Mouse (Mus musculus): ENCODE measurements around the gene Zfp64. TPM values are rescaled to one million over a fixed set of nuclear protein-coding genes. Genes with fewer than 3 reads are reported as not detected.

Gene Zfp64
- polyA plus RNA-seq, 1 experiment from 2014 or later, result 39.0 TPM

DNA sequence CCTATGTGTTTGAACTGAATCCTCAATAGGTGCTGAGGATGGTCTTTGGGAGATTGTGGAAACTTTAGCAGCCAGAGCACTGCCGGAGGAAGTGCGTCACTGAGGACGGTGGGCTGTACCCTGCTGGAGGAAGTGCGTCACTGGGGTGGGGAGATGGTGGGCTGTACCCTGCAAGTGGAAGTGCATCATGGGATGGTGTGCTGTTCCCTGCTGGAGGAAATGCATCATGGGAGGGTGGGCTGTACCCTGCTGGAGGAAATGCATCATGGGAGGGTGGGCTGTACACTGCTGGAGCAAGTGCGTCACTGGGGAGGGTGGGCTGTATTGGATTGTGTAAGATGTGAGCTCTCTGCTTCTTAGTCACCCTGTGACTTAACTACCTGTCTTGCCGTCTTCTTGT, 25.5 kb upstream of the Zfp64 start:
- Histone ChIP-seq H3K4me2 (ENCODE audit: low read depth, low read length) (no peak overlapping the region), H3K27me3 (replicated peaks; ENCODE audit: control insufficient read depth, insufficient read depth, low read length) (no peaks in the 10 kb centered on the region), H3K9ac (ENCODE audit: low read depth, low read length) (no peak overlapping the region), H3K9me3 (ENCODE audit: control insufficient read depth, low read length) (peaks cover 4% of the 10 kb centered on the region; the same call in 1 of the 2 replicates), H3K36me3 (ENCODE audit: control insufficient read depth, insufficient read depth, low read length) (no peaks in the 10 kb centered on the region), H3K4me3 (ENCODE audit: low read depth, low read length) (0 out of 2 replicates have a peak overlapping the region, but pooled peaks have one; percentile 3), H3K4me1 (ENCODE audit: control insufficient read depth, insufficient read depth, low read length) (no peaks in the 10 kb centered on the region), H3K27ac (replicated peaks; ENCODE audit: low read depth, low read length) (no peak overlapping the region)
- DNase-seq (ENCODE audit: low spot score) (peak; percentile 78), ATAC-seq (ENCODE audit: low read depth) (peak; percentile 89)
- 64% methylated on average over 6 of the region's 6 CpGs for WGBS

DNA sequence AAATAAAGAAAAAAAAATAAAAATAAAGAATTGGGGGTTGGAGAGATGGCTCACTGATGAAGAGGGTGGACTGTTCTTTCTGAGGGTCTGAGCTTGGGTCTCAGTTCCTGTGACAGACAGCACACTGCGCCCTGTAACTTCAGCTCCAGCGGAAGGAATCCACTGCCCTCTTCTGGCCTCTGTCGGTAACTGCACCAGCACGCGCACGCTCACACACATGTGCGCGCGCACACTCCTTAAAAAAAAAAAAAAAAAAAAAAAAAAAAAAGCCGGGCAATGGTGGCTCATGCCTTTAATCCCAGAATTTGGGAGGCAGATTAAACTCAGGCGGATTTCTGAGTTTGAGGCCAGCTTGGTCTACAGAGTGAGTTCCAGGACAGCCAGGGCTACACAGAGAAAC, 24.4 kb upstream of the Zfp64 start:
- Histone ChIP-seq H3K9ac (ENCODE audit: low read depth, low read length) (no peak overlapping the region), H3K27me3 (replicated peaks; ENCODE audit: control insufficient read depth, insufficient read depth, low read length) (no peaks in the 10 kb centered on the region), H3K36me3 (ENCODE audit: control insufficient read depth, insufficient read depth, low read length) (no peaks in the 10 kb centered on the region), H3K9me3 (ENCODE audit: control insufficient read depth, low read length) (peaks cover 4% of the 10 kb centered on the region; the same call in 1 of the 2 replicates), H3K27ac (replicated peaks; ENCODE audit: low read depth, low read length) (no peak overlapping the region), H3K4me3 (ENCODE audit: low read depth, low read length) (no peak overlapping the region), H3K4me2 (ENCODE audit: low read depth, low read length) (no peak overlapping the region), H3K4me1 (ENCODE audit: control insufficient read depth, insufficient read depth, low read length) (no peaks in the 10 kb centered on the region)
- WGBS, result 62% methylated on average over 11 of the region's 11 CpGs
- ATAC-seq (ENCODE audit: low read depth) (no peak), DNase-seq (ENCODE audit: low spot score) (no peak)

DNA sequence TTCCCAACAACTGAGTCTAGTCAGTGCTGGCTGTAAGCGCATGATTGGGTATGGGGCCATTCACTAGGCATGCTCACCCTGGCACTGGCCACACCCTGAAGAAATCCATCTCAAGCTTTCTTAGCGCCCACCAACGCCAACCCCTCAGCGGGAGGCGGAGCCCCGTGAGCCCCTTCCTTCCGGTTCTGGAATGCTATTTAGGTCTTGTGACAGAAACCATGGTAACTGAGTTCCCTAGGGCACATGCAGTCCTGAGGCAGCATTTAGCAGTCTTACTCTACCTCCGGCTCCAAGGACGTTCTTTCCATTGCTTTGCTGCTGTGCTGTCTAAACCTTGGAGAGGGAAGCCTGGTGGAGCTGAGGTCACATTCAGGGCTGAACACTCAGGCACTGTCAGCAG, 22.6 kb upstream of the Zfp64 start:
- Histone ChIP-seq H3K9ac (ENCODE audit: low read depth, low read length) (no peak overlapping the region), H3K4me1 (ENCODE audit: control insufficient read depth, insufficient read depth, low read length) (no peaks in the 10 kb centered on the region), H3K9me3 (ENCODE audit: control insufficient read depth, low read length) (peaks cover 4% of the 10 kb centered on the region; the same call in 1 of the 2 replicates), H3K27ac (replicated peaks; ENCODE audit: low read depth, low read length) (no peak overlapping the region), H3K4me3 (ENCODE audit: low read depth, low read length) (no peak overlapping the region), H3K27me3 (replicated peaks; ENCODE audit: control insufficient read depth, insufficient read depth, low read length) (no peaks in the 10 kb centered on the region), H3K4me2 (ENCODE audit: low read depth, low read length) (no peak overlapping the region), H3K36me3 (ENCODE audit: control insufficient read depth, insufficient read depth, low read length) (no peaks in the 10 kb centered on the region)
- DNase-seq (ENCODE audit: low spot score) (peak; percentile 54), ATAC-seq (ENCODE audit: low read depth) (no peak)
- WGBS, result 51% methylated on average over 9 of the region's 9 CpGs

DNA sequence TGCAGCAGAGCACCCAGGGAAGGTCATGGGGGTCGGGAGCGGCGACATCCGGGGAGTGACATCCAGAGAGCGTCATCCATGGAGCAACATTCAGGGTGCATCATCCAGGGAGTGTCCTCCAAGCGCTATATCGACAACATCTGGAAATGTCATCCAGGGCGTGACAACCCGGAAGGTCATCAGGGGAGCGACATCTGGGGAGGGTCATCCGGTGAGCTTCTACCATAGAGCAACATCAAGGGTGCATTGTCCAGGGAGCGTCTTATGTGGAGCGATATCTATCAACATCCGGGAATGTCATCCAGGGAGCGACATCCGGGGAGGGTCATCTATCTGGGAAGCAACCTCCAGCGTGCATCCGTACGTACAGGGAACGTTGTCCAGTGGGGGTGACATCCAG, 14.7 kb upstream of the Zfp64 start:
- WGBS, result 92% methylated on average over 20 of the region's 20 CpGs
- H3K4me2 ChIP-seq (ENCODE audit: low read depth, low read length), result no peak overlapping the region

DNA sequence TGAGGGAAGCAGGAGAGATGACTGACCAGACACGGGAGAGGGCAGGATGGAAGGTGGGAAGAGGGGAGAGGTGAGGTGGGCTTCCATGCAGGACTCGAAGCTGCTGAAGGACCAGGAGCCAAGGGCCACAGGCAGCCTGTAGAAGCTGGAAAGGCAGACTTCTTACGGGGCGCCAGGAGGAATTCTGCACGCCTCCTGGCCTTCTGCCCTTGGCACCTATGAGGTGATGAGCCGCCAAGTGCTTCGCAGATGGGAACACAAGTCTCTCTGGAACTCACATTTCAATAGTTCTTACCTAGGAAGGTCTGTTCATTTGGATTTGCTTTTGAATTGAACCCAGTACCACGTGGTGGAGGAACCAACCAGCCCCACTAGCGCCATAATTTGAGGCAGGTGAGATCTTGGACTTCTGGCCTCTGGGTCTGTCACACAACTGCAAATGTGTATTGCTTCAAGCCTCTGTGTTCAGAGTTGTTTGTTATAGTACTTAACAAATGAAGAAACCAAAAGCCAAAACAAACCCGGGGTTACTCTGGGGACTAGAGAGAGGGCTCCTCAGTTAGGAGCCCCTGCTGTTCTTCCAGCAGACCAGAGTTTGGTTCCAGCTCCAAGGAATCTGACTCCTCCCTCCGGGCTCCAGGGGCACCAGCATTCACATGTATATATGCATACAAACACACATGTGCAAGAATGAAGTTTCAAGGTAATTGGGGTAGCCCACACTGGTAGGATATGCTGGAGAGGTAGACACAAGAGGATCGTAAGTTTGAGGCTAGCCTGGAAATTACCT, 12.9 kb upstream of the Zfp64 start:
- H3K9ac ChIP-seq (ENCODE audit: low read depth, low read length), result no peak overlapping the region
- WGBS, result 79% methylated on average over 9 of the region's 12 CpGs
- no peak overlapping the region for H3K27ac ChIP-seq (replicated peaks; ENCODE audit: low read depth, low read length)
- peaks cover 22% of the 10 kb centered on the region for H3K9me3 ChIP-seq (ENCODE audit: control insufficient read depth, low read length)
- H3K4me1 ChIP-seq (ENCODE audit: control insufficient read depth, insufficient read depth, low read length), result no peaks in the 10 kb centered on the region
- DNase-seq (ENCODE audit: low spot score), result no peak
- no peaks in the 10 kb centered on the region for H3K27me3 ChIP-seq (replicated peaks; ENCODE audit: control insufficient read depth, insufficient read depth, low read length)
- H3K36me3 ChIP-seq (ENCODE audit: control insufficient read depth, insufficient read depth, low read length), result no peaks in the 10 kb centered on the region
- no peak overlapping the region for H3K4me2 ChIP-seq (ENCODE audit: low read depth, low read length)
- H3K4me3 ChIP-seq (ENCODE audit: low read depth, low read length), result no peak overlapping the region
- no peak for ATAC-seq (ENCODE audit: low read depth)

More for the DNA sequence above, 14.7 kb upstream of the Zfp64 start:
- Histone ChIP-seq H3K4me3 (ENCODE audit: low read depth, low read length) (no peak overlapping the region), H3K9me3 (ENCODE audit: control insufficient read depth, low read length) (peaks cover 11% of the 10 kb centered on the region), H3K4me1 (ENCODE audit: control insufficient read depth, insufficient read depth, low read length) (no peaks in the 10 kb centered on the region), H3K27me3 (replicated peaks; ENCODE audit: control insufficient read depth, insufficient read depth, low read length) (no peaks in the 10 kb centered on the region), H3K36me3 (ENCODE audit: control insufficient read depth, insufficient read depth, low read length) (no peaks in the 10 kb centered on the region), H3K27ac (replicated peaks; ENCODE audit: low read depth, low read length) (no peak overlapping the region), H3K9ac (ENCODE audit: low read depth, low read length) (no peak overlapping the region)
- no peak for DNase-seq (ENCODE audit: low spot score)
- no peak for ATAC-seq (ENCODE audit: low read depth)

DNA sequence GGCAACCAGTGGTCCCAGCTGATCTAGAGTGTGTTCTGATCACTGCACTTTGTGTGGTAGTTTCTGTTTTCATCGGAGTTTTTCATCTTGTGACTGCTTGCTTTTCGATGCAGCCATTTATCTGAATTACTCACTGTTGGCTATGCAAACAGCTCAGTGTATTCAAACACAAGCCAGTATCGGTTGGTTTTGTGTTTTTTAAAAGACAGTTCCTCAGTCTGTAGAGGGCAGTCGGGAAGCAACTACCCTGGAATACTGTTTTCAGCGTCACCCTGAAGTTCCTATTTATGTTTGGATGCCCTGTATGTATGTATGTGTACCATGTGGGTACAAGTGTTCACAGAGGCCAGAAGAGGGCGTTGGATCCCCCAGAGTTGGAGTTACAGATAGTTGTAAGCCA, 11.1 kb upstream of the Zfp64 start:
- WGBS, result 82% methylated on average over 6 of the region's 6 CpGs
- no peak overlapping the region for H3K4me2 ChIP-seq (ENCODE audit: low read depth, low read length)
- no peak overlapping the region for H3K9ac ChIP-seq (ENCODE audit: low read depth, low read length)

DNA sequence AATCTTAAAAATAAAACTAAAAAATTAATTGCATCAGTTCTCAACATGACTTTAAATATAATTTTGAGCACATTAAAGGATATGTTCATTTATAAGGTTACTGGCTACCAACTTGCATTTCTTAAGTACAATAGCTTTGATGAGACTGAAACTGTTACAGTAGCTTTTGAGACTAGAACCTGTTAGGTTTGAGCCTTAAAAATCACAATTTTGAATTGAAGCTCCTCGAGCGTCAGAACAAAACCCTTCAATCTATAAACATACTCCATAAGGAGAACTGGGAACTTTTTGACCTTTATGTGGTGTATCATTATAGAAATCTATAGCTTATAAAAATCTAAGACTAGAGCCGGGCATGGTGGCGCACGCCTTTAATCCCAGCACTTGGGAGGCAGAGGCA, 9.5 kb upstream of the Zfp64 start:
- Histone ChIP-seq H3K27me3 (replicated peaks; ENCODE audit: control insufficient read depth, insufficient read depth, low read length) (no peaks in the 10 kb centered on the region), H3K27ac (replicated peaks; ENCODE audit: low read depth, low read length) (no peak overlapping the region), H3K4me2 (ENCODE audit: low read depth, low read length) (no peak overlapping the region), H3K4me1 (ENCODE audit: control insufficient read depth, insufficient read depth, low read length) (no peaks in the 10 kb centered on the region), H3K9me3 (ENCODE audit: control insufficient read depth, low read length) (peaks cover 22% of the 10 kb centered on the region), H3K9ac (ENCODE audit: low read depth, low read length) (no peak overlapping the region), H3K36me3 (ENCODE audit: control insufficient read depth, insufficient read depth, low read length) (no peaks in the 10 kb centered on the region), H3K4me3 (ENCODE audit: low read depth, low read length) (no peak overlapping the region)
- 98% methylated on average over 5 of the region's 5 CpGs for WGBS
- no peak for DNase-seq (ENCODE audit: low spot score)
- no peak for ATAC-seq (ENCODE audit: low read depth)

More for the DNA sequence above, 11.1 kb upstream of the Zfp64 start:
- ATAC-seq (ENCODE audit: low read depth), result no peak
- Histone ChIP-seq H3K4me3 (ENCODE audit: low read depth, low read length) (no peak overlapping the region), H3K27me3 (replicated peaks; ENCODE audit: control insufficient read depth, insufficient read depth, low read length) (no peaks in the 10 kb centered on the region), H3K9me3 (ENCODE audit: control insufficient read depth, low read length) (peaks cover 22% of the 10 kb centered on the region), H3K36me3 (ENCODE audit: control insufficient read depth, insufficient read depth, low read length) (no peaks in the 10 kb centered on the region), H3K27ac (replicated peaks; ENCODE audit: low read depth, low read length) (no peak overlapping the region), H3K4me1 (ENCODE audit: control insufficient read depth, insufficient read depth, low read length) (no peaks in the 10 kb centered on the region)
- DNase-seq (ENCODE audit: low spot score), result no peak

DNA sequence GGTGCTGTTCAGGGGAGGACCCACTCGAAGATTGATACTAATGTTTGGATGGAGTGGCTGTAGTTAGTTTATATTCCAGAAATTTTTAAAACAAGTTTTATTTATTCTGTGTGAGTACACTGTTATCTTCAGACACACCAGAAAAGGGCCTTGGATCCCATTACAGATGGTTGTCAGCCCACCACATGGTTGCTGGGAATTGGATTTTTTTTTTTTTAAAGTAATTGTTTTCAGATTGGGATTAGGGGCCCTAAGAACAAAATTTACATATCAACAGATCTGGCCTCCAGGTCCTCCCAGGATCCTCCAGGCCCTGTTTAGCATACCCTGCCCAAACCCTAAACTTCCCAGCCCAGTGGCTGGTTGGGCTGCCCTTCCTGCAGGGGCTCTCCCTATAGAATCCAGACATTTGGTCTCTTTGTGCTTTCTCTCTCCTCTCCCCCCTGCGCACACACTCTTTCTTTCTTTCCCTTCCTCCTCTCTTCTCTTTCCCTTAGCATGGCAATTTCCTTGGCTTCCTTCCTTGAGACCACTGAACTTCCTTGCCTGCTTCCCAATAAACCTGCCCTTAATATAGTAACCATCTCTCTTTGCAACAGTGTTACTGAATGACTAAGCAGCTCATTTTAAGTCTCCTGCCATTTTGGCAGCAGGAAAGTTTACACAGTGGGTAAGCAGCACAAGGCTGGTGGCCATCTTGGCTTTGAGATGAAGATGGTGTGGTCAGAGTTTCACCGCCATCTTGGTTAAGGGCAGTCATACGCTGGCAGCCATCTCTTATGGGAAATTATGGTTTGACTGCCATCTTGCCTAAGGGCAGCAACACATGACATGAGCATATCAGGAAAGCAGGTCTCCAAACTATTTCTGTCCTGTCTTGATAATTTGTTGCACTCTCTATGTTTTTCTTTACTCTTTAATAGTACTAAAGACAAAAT, 6.6 kb upstream of the Zfp64 start:
- Histone ChIP-seq H3K27me3 (replicated peaks; ENCODE audit: control insufficient read depth, insufficient read depth, low read length) (no peaks in the 10 kb centered on the region), H3K4me1 (ENCODE audit: control insufficient read depth, insufficient read depth, low read length) (no peaks in the 10 kb centered on the region), H3K9ac (ENCODE audit: low read depth, low read length) (no peak overlapping the region), H3K27ac (replicated peaks; ENCODE audit: low read depth, low read length) (no peak overlapping the region), H3K36me3 (ENCODE audit: control insufficient read depth, insufficient read depth, low read length) (no peaks in the 10 kb centered on the region), H3K4me3 (ENCODE audit: low read depth, low read length) (no peak overlapping the region), H3K9me3 (ENCODE audit: control insufficient read depth, low read length) (peaks cover 22% of the 10 kb centered on the region), H3K4me2 (ENCODE audit: low read depth, low read length) (no peak overlapping the region)
- ATAC-seq (ENCODE audit: low read depth) (no peak), DNase-seq (ENCODE audit: low spot score) (no peak)
- WGBS, result 84% methylated on average over 4 of the region's 4 CpGs
